Mouse (Mus musculus) limb, embryonic 12.5 days (tissue): ENCODE measurements around the gene Itpr1. TPM values are rescaled to one million over a fixed set of nuclear protein-coding genes. Genes with fewer than 3 reads are reported as not detected.

Experiments
- ATAC-seq: fragments of 200-750 bp; cut with Nextera tagmentation; 2 replicates; pipeline ENCODE4 v1.8.0; 2017; ENCODE audit warnings: low read depth, moderate TSS enrichment; ENCODE audit not compliant: insufficient number of reproducible peaks, insufficient read depth, low FRiP score, low TSS enrichment
- H3K27ac ChIP-seq: fragments of 300-500 bp; sonication (generic); 2 replicates; pipeline ENCODE4 v1.5.1; 2016; ENCODE audit warnings: mild to moderate bottlenecking, moderate library complexity
- H3K27me3 ChIP-seq: fragments of 300-500 bp; sonication (generic); 2 replicates; pipeline ENCODE4 v1.6.1; 2016; ENCODE audit warnings: mild to moderate bottlenecking, moderate library complexity
- H3K36me3 ChIP-seq: fragments of 300-500 bp; sonication (generic); 2 replicates; pipeline ENCODE4 v1.6.1; 2016; ENCODE audit warnings: mild to moderate bottlenecking, moderate library complexity
- H3K4me1 ChIP-seq: fragments of 300-500 bp; sonication (generic); replicated peaks from 2 replicates; pipeline ENCODE4 v1.6.1; 2016
- H3K4me2 ChIP-seq: fragments of 300-500 bp; sonication (generic); 2 replicates; pipeline ENCODE4 v1.6.1; 2016; ENCODE audit warnings: mild to moderate bottlenecking, moderate library complexity
- H3K4me3 ChIP-seq: fragments of 300-500 bp; sonication (generic); replicated peaks from 2 replicates; pipeline ENCODE4 v1.5.1; 2016; ENCODE audit warnings: mild to moderate bottlenecking
- H3K9ac ChIP-seq: fragments of 300-500 bp; sonication (generic); replicated peaks from 2 replicates; pipeline ENCODE4 v1.6.1; 2016; ENCODE audit warnings: mild to moderate bottlenecking, moderate library complexity
- H3K9me3 ChIP-seq: fragments of 300-500 bp; sonication (generic); 2 replicates; pipeline ENCODE4 v1.6.1; 2016; ENCODE audit warnings: mild to moderate bottlenecking, moderate library complexity
- WGBS: fragments of 180-500 bp; shearing (Covaris S2); methylation state at CpG from one replicate; pipeline ENCODE4 v1.1.7; 2016; 5-methylcytosine and 5-hydroxymethylcytosine counted together
- polyA plus RNA-seq: library from polyadenylated mRNA; unstranded; fragments of >200 nt; fragmentation: Nextera tagmentation; extraction: Ambion mirVana; gene quantifications from 2 replicates; pipeline ENCODE4 v1.2.1, GENCODE M21; 2016

Gene Itpr1
- polyA plus RNA-seq, 1 experiment from 2014 or later = 10.4 TPM

DNA sequence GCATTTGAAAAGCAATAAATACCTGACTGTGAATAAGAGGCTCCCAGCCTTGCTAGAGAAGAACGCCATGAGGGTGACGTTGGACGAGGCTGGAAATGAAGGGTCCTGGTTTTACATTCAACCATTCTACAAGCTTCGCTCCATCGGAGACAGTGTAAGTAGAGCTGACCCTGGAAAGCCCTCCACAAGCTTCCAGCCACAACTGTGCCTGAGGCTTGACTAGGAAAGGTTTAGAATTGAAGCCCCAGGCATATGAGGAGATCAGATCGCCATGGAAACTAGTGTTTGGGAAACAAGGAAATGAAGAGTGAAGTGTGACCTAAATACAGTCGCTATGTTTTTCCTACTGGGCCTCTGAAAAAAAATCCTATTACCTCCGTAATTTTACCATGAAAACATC is 139.1 kb downstream of the Itpr1 start:
- H3K9me3 ChIP-seq = no peaks in the 10 kb centered on the region
- H3K36me3 ChIP-seq = peaks cover 5% of the 10 kb centered on the region; the same call in 1 of the 2 replicates
- H3K4me2 ChIP-seq = no peak overlapping the region
- H3K9ac ChIP-seq = no peak overlapping the region
- no peak overlapping the region for H3K27ac ChIP-seq
- no peak overlapping the region for H3K4me3 ChIP-seq
- no peaks in the 10 kb centered on the region for H3K27me3 ChIP-seq
- WGBS = 86% methylated on average over 8 of the region's 8 CpGs
- no peaks in the 10 kb centered on the region for H3K4me1 ChIP-seq
- ATAC-seq = no peak

GRCm38 (mm10) chr6:108367412-108367811 is 154.5 kb downstream of the Itpr1 start:
- Histone ChIP-seq H3K27me3 (no peaks in the 10 kb centered on the region), H3K27ac (no peak overlapping the region), H3K4me3 (no peak overlapping the region), H3K4me2 (no peak overlapping the region), H3K4me1 (no peaks in the 10 kb centered on the region), H3K9ac (no peak overlapping the region), H3K36me3 (peaks cover 23% of the 10 kb centered on the region; the same call in 1 of the 2 replicates), H3K9me3 (no peaks in the 10 kb centered on the region)
- 81% methylated on average over 4 of the region's 4 CpGs for WGBS
- ATAC-seq = no peak

DNA sequence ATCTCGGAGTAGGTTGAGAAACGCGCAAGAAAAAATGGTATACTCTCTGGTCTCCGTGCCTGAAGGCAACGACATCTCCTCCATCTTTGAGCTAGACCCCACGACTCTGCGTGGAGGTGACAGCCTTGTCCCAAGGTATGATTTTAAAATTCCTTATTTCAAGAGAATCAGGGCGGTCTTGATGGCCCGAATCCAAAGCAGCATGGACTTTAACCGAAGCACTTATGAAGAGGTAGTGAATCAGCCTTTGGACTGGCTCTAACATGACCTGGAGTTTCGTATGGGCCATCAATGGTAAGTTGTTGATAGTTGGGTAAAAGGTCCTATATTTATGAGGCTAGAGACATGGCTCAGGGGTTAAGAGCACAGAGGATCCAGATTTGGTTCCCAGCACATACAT is 156.1 kb downstream of the Itpr1 start:
- H3K4me1 ChIP-seq = no peaks in the 10 kb centered on the region
- no peaks in the 10 kb centered on the region for H3K27me3 ChIP-seq
- H3K4me3 ChIP-seq = no peak overlapping the region
- 94% methylated on average over 11 of the region's 11 CpGs for WGBS
- H3K36me3 ChIP-seq = peaks cover 19% of the 10 kb centered on the region; the same call in 1 of the 2 replicates
- ATAC-seq = no peak
- H3K27ac ChIP-seq = no peak overlapping the region
- no peak overlapping the region for H3K4me2 ChIP-seq
- H3K9me3 ChIP-seq = no peaks in the 10 kb centered on the region
- H3K9ac ChIP-seq = no peak overlapping the region

GRCm38 (mm10) chr6:108371347-108371893 is 158.5 kb downstream of the Itpr1 start:
- H3K4me2 ChIP-seq = no peak overlapping the region
- H3K36me3 ChIP-seq = 0 out of 2 replicates have a peak, but pooled peaks cover 7% of the 10 kb centered on the region
- H3K27me3 ChIP-seq = no peaks in the 10 kb centered on the region
- no peak for ATAC-seq
- H3K9me3 ChIP-seq = no peaks in the 10 kb centered on the region
- no peaks in the 10 kb centered on the region for H3K4me1 ChIP-seq
- no peak overlapping the region for H3K9ac ChIP-seq
- no peak overlapping the region for H3K4me3 ChIP-seq
- 92% methylated on average over 7 of the region's 7 CpGs for WGBS
- H3K27ac ChIP-seq = no peak overlapping the region

- Histone ChIP-seq H3K4me2 (no peak overlapping the region), H3K4me1 (no peaks in the 10 kb centered on the region), H3K27ac (no peak overlapping the region), H3K9me3 (no peaks in the 10 kb centered on the region), H3K27me3 (no peaks in the 10 kb centered on the region), H3K4me3 (no peak overlapping the region), H3K9ac (no peak overlapping the region), H3K36me3 (peaks cover 5% of the 10 kb centered on the region; the same call in 1 of the 2 replicates)
- WGBS = 80% methylated on average over 7 of the region's 7 CpGs
- no peak for ATAC-seq
Observed at GRCm38 (mm10) chr6:108374019-108374418, 161.1 kb downstream of the Itpr1 start.

DNA sequence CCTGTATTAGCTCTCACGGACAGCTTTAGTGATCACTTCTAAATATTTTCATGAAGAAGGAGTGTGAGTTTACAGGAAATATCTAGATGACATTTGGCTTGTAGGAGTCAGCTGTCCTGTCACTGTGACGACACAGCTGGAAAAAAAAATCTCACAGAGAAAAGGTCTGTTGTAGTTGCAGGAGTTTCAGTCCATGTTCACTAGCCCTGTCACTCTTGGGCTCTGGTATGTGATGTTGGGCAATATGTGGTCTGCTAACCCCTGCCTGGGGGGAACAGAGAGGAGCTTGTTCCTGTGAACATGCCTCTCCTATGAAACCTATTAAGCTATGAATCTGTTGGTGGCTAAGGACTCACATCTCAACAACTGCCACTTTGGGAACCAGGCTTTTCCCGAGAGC is 166.1 kb downstream of the Itpr1 start:
- Histone ChIP-seq H3K4me2 (no peak overlapping the region), H3K9ac (no peak overlapping the region), H3K27ac (no peak overlapping the region), H3K4me3 (no peak overlapping the region), H3K4me1 (no peaks in the 10 kb centered on the region), H3K36me3 (peaks cover 27% of the 10 kb centered on the region), H3K27me3 (no peaks in the 10 kb centered on the region), H3K9me3 (no peaks in the 10 kb centered on the region)
- ATAC-seq = no peak
- 85% methylated on average over 3 of the region's 3 CpGs for WGBS

DNA sequence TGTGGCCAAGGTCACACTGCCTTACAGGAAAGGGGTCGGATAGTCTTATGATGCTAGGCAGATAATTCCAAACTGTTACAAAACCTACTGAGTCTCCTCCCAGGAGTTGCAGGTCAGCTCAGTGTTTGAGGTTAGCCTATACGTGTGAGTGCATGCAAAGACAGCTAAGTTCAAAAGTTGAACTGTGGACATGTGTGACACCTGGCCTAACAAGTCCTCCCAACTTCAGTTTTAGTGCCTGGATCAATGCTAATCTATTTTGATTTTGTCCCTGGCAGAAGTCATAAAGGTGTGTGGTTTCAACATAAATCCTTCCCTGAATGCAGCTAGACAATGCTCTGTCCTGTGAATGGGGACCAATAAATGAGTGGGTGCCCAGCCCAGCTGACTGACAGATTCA is 167.3 kb downstream of the Itpr1 start:
- Histone ChIP-seq H3K4me2 (no peak overlapping the region), H3K4me1 (no peaks in the 10 kb centered on the region), H3K4me3 (no peak overlapping the region), H3K36me3 (peaks cover 29% of the 10 kb centered on the region), H3K27me3 (no peaks in the 10 kb centered on the region), H3K9me3 (no peaks in the 10 kb centered on the region), H3K27ac (no peak overlapping the region), H3K9ac (no peak overlapping the region)
- WGBS = 80% methylated on average over 2 of the region's 2 CpGs
- ATAC-seq = no peak

DNA sequence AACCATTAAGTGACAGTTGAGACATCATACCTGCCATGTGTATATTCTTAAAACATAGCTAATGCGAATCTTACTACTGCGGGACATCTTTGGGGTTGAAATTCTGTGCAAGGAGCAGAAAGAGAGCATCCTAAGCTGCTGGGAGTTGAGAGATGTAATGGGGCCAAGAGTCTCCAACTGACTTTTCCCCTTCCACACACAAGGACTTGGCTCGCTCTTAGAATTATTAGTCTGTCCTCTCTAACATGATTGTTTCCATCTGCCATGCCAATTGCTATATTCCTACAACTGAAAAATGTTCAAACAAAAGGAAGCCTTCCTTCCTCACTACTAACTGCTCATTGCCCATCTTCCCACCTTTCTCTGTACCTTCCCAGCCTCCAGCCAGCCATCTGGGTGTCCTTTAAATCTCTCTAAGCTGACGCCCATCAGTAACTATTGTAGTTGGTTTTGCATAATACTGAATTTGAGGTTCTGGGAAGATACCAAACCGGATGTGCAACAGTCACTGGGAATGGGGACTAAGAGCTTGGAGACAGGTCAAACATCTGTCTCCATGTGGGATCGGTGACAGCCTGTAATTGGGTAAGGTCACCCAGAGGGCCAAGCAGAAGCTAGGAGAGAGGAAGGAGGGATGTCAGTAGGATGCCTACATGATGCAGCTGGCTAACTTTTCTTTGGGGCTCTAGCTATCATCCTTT is 177.9 kb downstream of the Itpr1 start:
- ATAC-seq = no peak
- Histone ChIP-seq H3K4me3 (no peak overlapping the region), H3K9me3 (no peaks in the 10 kb centered on the region), H3K4me1 (no peaks in the 10 kb centered on the region), H3K36me3 (peaks cover 34% of the 10 kb centered on the region; the same call in 1 of the 2 replicates), H3K9ac (no peak overlapping the region), H3K27ac (no peak overlapping the region), H3K4me2 (no peak overlapping the region), H3K27me3 (no peaks in the 10 kb centered on the region)
- 91% methylated on average over 6 of the region's 6 CpGs for WGBS

GRCm38 (mm10) chr6:108393131-108393530 is 180.2 kb downstream of the Itpr1 start:
- Histone ChIP-seq H3K4me1 (no peaks in the 10 kb centered on the region), H3K27ac (no peak overlapping the region), H3K9me3 (no peaks in the 10 kb centered on the region), H3K4me2 (no peak overlapping the region), H3K36me3 (peaks cover 37% of the 10 kb centered on the region; the same call in 1 of the 2 replicates), H3K9ac (no peak overlapping the region), H3K27me3 (no peaks in the 10 kb centered on the region), H3K4me3 (no peak overlapping the region)
- 82% methylated on average over 8 of the region's 8 CpGs for WGBS
- ATAC-seq = no peak

DNA sequence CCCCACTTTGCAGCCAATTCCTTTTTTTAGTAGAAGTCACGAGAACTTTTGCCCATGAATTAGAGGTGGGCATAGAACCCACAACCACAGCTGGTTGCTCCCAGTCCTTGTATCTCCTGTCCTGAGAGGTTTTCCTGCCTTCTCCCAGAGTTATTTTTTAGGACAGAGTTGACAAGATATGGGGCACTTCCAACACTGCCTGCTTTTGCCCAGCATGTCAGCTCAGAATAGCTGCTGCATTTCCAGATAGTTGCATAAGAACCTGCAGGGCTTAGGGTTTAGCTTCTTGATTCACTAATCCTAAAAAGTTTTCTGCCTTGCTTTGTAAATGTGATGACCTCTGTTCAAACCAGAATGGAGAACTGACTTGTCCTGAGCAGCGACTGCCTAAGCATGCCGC is 185.1 kb downstream of the Itpr1 start:
- no peak overlapping the region for H3K4me3 ChIP-seq
- peaks cover 52% of the 10 kb centered on the region for H3K36me3 ChIP-seq
- H3K27me3 ChIP-seq = no peaks in the 10 kb centered on the region
- ATAC-seq = no peak
- H3K4me1 ChIP-seq = no peaks in the 10 kb centered on the region
- no peaks in the 10 kb centered on the region for H3K9me3 ChIP-seq
- no peak overlapping the region for H3K4me2 ChIP-seq
- 95% methylated on average over 3 of the region's 3 CpGs for WGBS
- H3K9ac ChIP-seq = no peak overlapping the region
- H3K27ac ChIP-seq = no peak overlapping the region

DNA sequence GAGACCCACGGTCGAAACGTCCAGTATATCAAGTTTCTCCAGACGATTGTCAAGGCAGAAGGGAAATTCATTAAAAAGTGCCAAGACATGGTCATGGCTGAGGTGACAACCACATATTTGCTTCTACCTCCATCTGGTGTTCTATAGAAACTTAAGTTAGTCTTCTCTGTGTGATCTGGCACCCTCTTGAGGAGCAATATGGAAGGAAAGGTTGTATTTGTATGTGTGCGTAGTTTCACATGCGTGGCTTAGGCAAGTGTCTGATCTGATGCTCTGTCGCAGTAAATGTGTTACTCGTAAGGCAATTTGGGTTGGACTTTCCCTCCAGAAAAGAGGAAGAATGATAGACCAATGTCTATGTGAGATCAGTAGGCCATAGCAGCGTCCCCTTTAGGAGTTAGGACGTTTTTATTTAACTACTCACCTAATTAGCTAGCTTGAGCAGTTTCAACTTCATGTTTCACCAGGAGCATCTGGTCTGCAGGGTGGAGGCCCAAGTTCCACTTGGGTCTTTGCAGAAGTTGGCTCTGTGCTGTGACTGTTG is 188.6 kb downstream of the Itpr1 start:
- Histone ChIP-seq H3K4me3 (no peak overlapping the region), H3K27me3 (no peaks in the 10 kb centered on the region), H3K36me3 (peaks cover 49% of the 10 kb centered on the region), H3K4me2 (no peak overlapping the region), H3K27ac (no peak overlapping the region), H3K4me1 (no peaks in the 10 kb centered on the region), H3K9me3 (no peaks in the 10 kb centered on the region), H3K9ac (no peak overlapping the region)
- 86% methylated on average over 10 of the region's 10 CpGs for WGBS
- ATAC-seq = no peak
